Mouse (Mus musculus): ENCODE measurements around the gene Egfem1. TPM values are rescaled to one million over a fixed set of nuclear protein-coding genes. Genes with fewer than 3 reads are reported as not detected.

Gene Egfem1
- polyA plus RNA-seq, 1 experiment from 2014 or later, result 1.4 TPM

DNA sequence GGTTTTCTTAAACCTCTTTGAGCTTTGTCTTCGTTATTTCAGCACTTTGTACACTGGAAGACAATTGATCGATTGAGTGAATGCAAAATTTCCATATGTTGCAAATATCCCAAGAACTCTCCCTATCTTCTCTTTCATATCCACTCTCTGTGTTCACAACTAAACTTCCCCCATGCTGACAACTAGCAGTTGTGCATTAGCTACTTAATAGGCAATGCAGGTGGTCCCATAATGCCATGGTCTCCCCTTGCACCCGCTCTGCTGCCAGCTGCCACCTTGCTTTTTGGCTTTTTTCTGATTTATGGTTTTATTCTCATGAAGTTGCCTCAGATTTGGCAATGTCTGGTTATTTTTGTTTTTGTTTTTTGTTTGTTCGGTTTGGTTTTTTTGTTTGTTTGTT, 209.8 kb downstream of the Egfem1 start:
- WGBS, result 91% methylated on average over 4 of the region's 4 CpGs
- Histone ChIP-seq H3K4me3 (ENCODE audit: low read length) (no peak overlapping the region), H3K9ac (replicated peaks; ENCODE audit: low read length) (no peak overlapping the region), H3K4me2 (replicated peaks; ENCODE audit: low read depth, low read length) (no peak overlapping the region), H3K27ac (ENCODE audit: low read length) (no peak overlapping the region), H3K36me3 (ENCODE audit: insufficient read depth, low read length) (no peaks in the 10 kb centered on the region), H3K27me3 (ENCODE audit: insufficient read depth, low read length) (no peaks in the 10 kb centered on the region), H3K9me3 (ENCODE audit: low read length) (no peaks in the 10 kb centered on the region), H3K4me1 (ENCODE audit: insufficient read depth, low read length) (no peaks in the 10 kb centered on the region)
- ATAC-seq (ENCODE audit: low FRiP score, low TSS enrichment), result no peak

DNA sequence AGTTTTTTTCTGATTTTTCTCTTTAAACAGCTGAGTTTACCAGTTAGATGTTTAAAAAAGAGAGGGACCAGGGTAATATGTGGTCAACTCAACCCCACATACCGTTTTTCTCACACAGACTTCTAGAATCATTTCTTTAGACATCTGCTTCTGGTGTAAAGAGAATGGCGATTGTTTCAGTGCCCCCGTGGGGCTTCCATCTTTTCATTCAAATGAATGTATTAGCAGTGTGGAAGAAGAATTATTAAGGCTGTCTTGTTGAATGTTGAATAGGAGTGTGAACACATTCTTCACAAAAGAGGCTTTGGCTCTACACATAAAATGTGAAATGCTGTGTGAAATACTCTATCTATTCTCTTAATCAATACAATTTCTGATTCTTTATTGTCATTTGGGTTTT, 210.4 kb downstream of the Egfem1 start:
- Histone ChIP-seq H3K27ac (ENCODE audit: low read length) (no peak overlapping the region), H3K36me3 (ENCODE audit: insufficient read depth, low read length) (no peaks in the 10 kb centered on the region)
- WGBS, result 68% methylated on average over 3 of the region's 3 CpGs

DNA sequence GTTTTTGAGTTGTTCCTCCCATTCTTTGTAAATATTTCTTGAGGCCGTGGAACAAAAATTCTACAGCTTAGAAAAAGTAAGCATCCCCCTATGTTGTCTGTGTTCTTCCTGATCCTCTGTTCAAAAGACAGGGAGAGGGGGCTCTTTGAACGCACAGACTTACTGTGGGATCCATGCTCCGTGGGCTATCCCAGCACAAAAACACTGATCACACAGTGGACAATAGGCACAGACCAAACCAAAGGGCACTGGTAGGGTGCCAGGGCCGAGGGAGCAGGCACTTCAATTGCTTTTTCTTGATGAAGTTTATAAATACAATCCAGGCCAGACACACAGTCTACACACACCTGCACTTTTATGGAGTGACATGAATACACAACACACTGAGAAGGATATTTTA, 211.4 kb downstream of the Egfem1 start:
- no peak overlapping the region for H3K4me2 ChIP-seq (replicated peaks; ENCODE audit: low read depth, low read length)
- no peaks in the 10 kb centered on the region for H3K9me3 ChIP-seq (ENCODE audit: low read length)
- no peak overlapping the region for H3K4me3 ChIP-seq (ENCODE audit: low read length)
- WGBS, result 86% methylated on average over 4 of the region's 4 CpGs
- H3K36me3 ChIP-seq (ENCODE audit: insufficient read depth, low read length), result no peaks in the 10 kb centered on the region
- H3K4me1 ChIP-seq (ENCODE audit: insufficient read depth, low read length), result no peaks in the 10 kb centered on the region
- H3K9ac ChIP-seq (replicated peaks; ENCODE audit: low read length), result no peak overlapping the region
- H3K27me3 ChIP-seq (ENCODE audit: insufficient read depth, low read length), result no peaks in the 10 kb centered on the region
- ATAC-seq (ENCODE audit: low FRiP score, low TSS enrichment), result no peak
- no peak overlapping the region for H3K27ac ChIP-seq (ENCODE audit: low read length)

More for the DNA sequence above, 210.4 kb downstream of the Egfem1 start:
- Histone ChIP-seq H3K9me3 (ENCODE audit: low read length) (no peaks in the 10 kb centered on the region), H3K4me2 (replicated peaks; ENCODE audit: low read depth, low read length) (no peak overlapping the region), H3K4me1 (ENCODE audit: insufficient read depth, low read length) (no peaks in the 10 kb centered on the region), H3K9ac (replicated peaks; ENCODE audit: low read length) (no peak overlapping the region), H3K4me3 (ENCODE audit: low read length) (no peak overlapping the region), H3K27me3 (ENCODE audit: insufficient read depth, low read length) (no peaks in the 10 kb centered on the region)
- no peak for ATAC-seq (ENCODE audit: low FRiP score, low TSS enrichment)

DNA sequence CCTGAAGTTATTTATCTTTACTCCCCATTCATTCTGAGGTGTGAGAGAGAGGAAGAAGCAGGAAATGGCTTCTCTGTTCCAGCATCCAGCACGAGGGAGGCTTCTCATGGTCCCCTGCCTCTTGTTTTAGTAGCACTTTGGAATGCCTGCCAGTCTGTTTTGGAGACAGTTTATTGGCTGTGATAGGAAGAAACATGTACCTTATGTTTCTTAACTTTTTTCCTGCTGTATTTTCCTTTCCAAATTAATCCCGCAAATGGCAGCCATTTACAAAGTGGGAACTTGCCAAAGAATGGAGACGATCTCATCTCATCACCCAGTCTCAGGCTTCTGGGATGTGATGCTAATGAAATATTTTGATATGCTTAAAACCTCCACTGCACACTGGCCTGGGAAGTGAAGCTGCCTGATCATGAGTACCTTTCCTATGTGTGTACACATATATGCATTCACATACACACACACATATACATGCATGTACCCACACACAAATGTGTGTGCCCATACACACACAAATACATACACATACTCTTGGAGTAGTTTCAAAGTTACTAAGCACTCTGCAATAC, 260.5 kb downstream of the Egfem1 start:
- Histone ChIP-seq H3K9me3 (ENCODE audit: low read length) (no peaks in the 10 kb centered on the region), H3K27ac (ENCODE audit: low read length) (no peak overlapping the region), H3K4me3 (ENCODE audit: low read length) (no peak overlapping the region), H3K4me2 (replicated peaks; ENCODE audit: low read depth, low read length) (no peak overlapping the region), H3K9ac (replicated peaks; ENCODE audit: low read length) (no peak overlapping the region), H3K4me1 (ENCODE audit: insufficient read depth, low read length) (no peaks in the 10 kb centered on the region), H3K27me3 (ENCODE audit: insufficient read depth, low read length) (no peaks in the 10 kb centered on the region), H3K36me3 (ENCODE audit: insufficient read depth, low read length) (no peaks in the 10 kb centered on the region)
- ATAC-seq (ENCODE audit: low FRiP score, low TSS enrichment), result no peak
- 50% methylated on average over 3 of the region's 3 CpGs for WGBS

DNA sequence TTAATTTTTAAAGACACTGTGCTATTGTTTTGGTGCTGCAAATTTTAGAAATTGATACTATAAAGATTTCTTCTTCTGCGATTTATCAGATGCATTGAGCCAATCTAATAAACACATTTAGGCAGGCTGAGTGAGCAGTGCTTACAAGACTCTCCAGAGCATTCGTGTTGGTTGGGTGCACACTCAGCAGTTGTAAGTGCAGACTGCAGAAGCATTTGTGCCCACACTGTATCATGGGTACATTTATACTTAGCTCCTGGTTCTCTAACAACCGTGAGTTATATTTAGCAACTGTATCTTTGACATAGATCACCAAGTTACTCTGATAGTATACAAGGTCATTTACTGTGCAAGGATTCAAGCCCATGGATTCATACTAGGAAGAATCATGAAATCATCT, 264.0 kb downstream of the Egfem1 start:
- no peaks in the 10 kb centered on the region for H3K36me3 ChIP-seq (ENCODE audit: insufficient read depth, low read length)
- WGBS, result 64% methylated on average over 3 of the region's 3 CpGs
- H3K9ac ChIP-seq (replicated peaks; ENCODE audit: low read length), result no peak overlapping the region
- no peak overlapping the region for H3K27ac ChIP-seq (ENCODE audit: low read length)
- H3K27me3 ChIP-seq (ENCODE audit: insufficient read depth, low read length), result no peaks in the 10 kb centered on the region
- no peaks in the 10 kb centered on the region for H3K9me3 ChIP-seq (ENCODE audit: low read length)
- ATAC-seq (ENCODE audit: low FRiP score, low TSS enrichment), result no peak
- no peak overlapping the region for H3K4me2 ChIP-seq (replicated peaks; ENCODE audit: low read depth, low read length)
- no peaks in the 10 kb centered on the region for H3K4me1 ChIP-seq (ENCODE audit: insufficient read depth, low read length)
- no peak overlapping the region for H3K4me3 ChIP-seq (ENCODE audit: low read length)

DNA sequence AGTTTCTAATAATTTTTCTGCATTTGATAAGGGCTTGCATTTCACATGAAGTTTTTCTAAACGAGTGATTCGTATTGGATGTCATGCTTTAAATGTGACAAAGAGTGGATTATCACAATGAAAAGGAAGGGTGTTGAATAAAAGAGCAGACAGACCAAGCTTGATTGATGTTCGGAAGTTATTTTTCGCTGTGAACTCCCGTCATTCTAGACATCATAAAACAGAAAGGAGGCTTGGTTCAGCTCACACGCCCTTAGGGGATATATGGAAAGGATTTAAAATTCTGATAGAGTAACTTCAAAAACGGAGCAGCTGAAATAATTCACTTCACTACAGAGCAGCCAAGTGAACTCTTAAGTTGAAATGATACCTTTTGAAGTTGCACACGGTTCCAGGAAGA, 285.1 kb downstream of the Egfem1 start:
- no peak for ATAC-seq (ENCODE audit: low FRiP score, low TSS enrichment)

DNA sequence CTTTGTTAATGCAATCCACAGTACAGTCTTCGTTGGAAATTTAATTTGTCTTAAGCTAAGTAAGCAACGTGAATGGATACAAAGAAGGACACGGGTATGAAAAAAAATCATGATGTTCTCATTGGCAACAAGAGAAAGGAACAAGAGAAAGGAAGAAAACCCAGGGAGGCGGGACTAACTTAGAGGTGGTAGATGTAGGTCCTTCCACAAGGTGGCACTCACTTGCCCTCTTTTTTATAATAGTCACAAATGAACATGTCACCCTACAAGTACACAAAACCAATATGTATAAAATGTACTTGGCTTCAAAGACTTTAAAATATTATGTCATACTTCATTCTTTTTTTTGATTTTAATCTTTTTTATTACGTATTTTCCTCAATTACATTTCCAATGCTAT, 288.7 kb downstream of the Egfem1 start:
- H3K36me3 ChIP-seq (ENCODE audit: insufficient read depth, low read length), result no peaks in the 10 kb centered on the region
- 73% methylated on average over 5 of the region's 5 CpGs for WGBS
- ATAC-seq (ENCODE audit: low FRiP score, low TSS enrichment), result no peak
- H3K4me2 ChIP-seq (replicated peaks; ENCODE audit: low read depth, low read length), result no peak overlapping the region
- H3K27me3 ChIP-seq (ENCODE audit: insufficient read depth, low read length), result no peaks in the 10 kb centered on the region
- H3K4me1 ChIP-seq (ENCODE audit: insufficient read depth, low read length), result no peaks in the 10 kb centered on the region
- no peak overlapping the region for H3K9ac ChIP-seq (replicated peaks; ENCODE audit: low read length)
- H3K4me3 ChIP-seq (ENCODE audit: low read length), result no peak overlapping the region
- H3K9me3 ChIP-seq (ENCODE audit: low read length), result no peaks in the 10 kb centered on the region
- H3K27ac ChIP-seq (ENCODE audit: low read length), result no peak overlapping the region

More for the DNA sequence above, 285.1 kb downstream of the Egfem1 start:
- H3K27me3 ChIP-seq (ENCODE audit: insufficient read depth, low read length), result no peaks in the 10 kb centered on the region
- no peak overlapping the region for H3K4me2 ChIP-seq (replicated peaks; ENCODE audit: low read depth, low read length)
- no peaks in the 10 kb centered on the region for H3K9me3 ChIP-seq (ENCODE audit: low read length)
- no peaks in the 10 kb centered on the region for H3K36me3 ChIP-seq (ENCODE audit: insufficient read depth, low read length)
- H3K27ac ChIP-seq (ENCODE audit: low read length), result no peak overlapping the region
- H3K4me1 ChIP-seq (ENCODE audit: insufficient read depth, low read length), result no peaks in the 10 kb centered on the region
- 46% methylated on average over 8 of the region's 8 CpGs for WGBS
- no peak overlapping the region for H3K4me3 ChIP-seq (ENCODE audit: low read length)
- no peak overlapping the region for H3K9ac ChIP-seq (replicated peaks; ENCODE audit: low read length)

DNA sequence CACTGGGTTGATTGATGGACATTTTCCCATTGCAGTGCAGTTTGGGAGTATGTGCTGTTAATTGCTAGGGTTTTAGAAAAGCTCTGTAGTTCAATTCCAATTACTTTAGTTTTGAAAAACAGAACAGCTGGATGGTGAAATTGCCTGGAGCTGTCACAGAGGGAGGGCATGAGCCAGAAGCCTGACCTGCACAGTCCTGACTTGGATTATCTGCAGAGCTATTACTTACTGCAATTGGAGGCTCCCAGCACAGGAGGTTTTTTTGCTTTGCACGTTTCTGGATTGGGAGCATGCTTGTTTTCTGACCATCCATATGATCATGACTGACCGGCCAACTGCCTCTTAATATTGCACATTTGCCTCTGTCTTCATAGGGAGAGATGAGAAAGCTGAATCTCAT, 299.4 kb downstream of the Egfem1 start:
- H3K27ac ChIP-seq (ENCODE audit: low read length), result no peak overlapping the region
- no peak overlapping the region for H3K4me2 ChIP-seq (replicated peaks; ENCODE audit: low read depth, low read length)
- no peaks in the 10 kb centered on the region for H3K9me3 ChIP-seq (ENCODE audit: low read length)
- 66% methylated on average over 2 of the region's 2 CpGs for WGBS
- no peaks in the 10 kb centered on the region for H3K36me3 ChIP-seq (ENCODE audit: insufficient read depth, low read length)
- no peaks in the 10 kb centered on the region for H3K27me3 ChIP-seq (ENCODE audit: insufficient read depth, low read length)
- H3K9ac ChIP-seq (replicated peaks; ENCODE audit: low read length), result no peak overlapping the region
- no peak overlapping the region for H3K4me3 ChIP-seq (ENCODE audit: low read length)
- no peak for ATAC-seq (ENCODE audit: low FRiP score, low TSS enrichment)
- H3K4me1 ChIP-seq (ENCODE audit: insufficient read depth, low read length), result no peaks in the 10 kb centered on the region

DNA sequence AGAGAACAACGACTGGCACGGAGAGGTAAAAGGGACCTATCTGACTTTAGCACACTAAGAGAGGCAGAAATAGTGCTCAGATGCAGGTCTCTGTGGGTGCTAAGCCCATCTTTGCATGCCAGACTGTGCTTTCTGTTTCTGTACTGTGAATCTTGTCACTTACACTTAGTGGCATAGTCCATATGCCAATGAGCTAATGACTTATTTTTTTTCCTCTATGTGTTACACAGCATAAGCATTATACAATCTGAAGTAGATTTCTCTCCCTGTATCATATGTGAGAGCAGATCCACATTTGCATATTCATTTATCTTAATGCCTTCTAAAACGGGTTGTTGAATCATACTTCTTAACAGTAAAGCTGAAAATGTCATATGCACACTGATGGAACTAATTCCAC, 317.2 kb downstream of the Egfem1 start:
- Histone ChIP-seq H3K4me1 (ENCODE audit: insufficient read depth, low read length) (no peaks in the 10 kb centered on the region), H3K27me3 (ENCODE audit: insufficient read depth, low read length) (no peaks in the 10 kb centered on the region), H3K27ac (ENCODE audit: low read length) (no peak overlapping the region), H3K4me3 (ENCODE audit: low read length) (no peak overlapping the region), H3K4me2 (replicated peaks; ENCODE audit: low read depth, low read length) (no peak overlapping the region), H3K9ac (replicated peaks; ENCODE audit: low read length) (no peak overlapping the region), H3K9me3 (ENCODE audit: low read length) (no peaks in the 10 kb centered on the region), H3K36me3 (ENCODE audit: insufficient read depth, low read length) (no peaks in the 10 kb centered on the region)
- ATAC-seq (ENCODE audit: low FRiP score, low TSS enrichment), result no peak
- WGBS, result 77% methylated on average over 3 of the region's 3 CpGs

DNA sequence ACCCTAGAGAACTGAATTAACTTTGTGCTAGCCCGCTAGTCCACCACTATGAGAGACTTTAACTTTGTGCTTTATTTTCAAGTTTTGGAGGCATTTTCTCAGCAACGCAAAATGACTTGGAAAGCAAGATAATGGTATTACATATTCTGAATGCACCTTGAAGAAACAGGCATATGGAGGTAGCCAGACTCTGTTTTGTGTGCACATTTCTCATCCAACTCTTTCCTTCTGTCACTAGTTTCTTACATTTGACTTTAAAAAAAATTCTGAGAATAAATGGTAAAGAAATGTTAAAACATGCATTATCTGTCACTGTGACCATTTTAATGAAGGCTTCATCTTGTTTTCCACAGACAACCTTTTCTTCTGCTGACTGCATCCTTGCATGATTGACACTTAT, 339.8 kb downstream of the Egfem1 start:
- H3K27me3 ChIP-seq (ENCODE audit: insufficient read depth, low read length), result no peaks in the 10 kb centered on the region
- H3K27ac ChIP-seq (ENCODE audit: low read length), result no peak overlapping the region
- no peak overlapping the region for H3K4me2 ChIP-seq (replicated peaks; ENCODE audit: low read depth, low read length)
- no peak overlapping the region for H3K9ac ChIP-seq (replicated peaks; ENCODE audit: low read length)
- no peaks in the 10 kb centered on the region for H3K4me1 ChIP-seq (ENCODE audit: insufficient read depth, low read length)
- ATAC-seq (ENCODE audit: low FRiP score, low TSS enrichment), result no peak
- 89% methylated on average over 2 of the region's 2 CpGs for WGBS
- no peak overlapping the region for H3K4me3 ChIP-seq (ENCODE audit: low read length)
- H3K9me3 ChIP-seq (ENCODE audit: low read length), result no peaks in the 10 kb centered on the region
- H3K36me3 ChIP-seq (ENCODE audit: insufficient read depth, low read length), result no peaks in the 10 kb centered on the region
